17 mouse cellular contexts compared by ENCODE assay signal in the genomic region with DNA sequence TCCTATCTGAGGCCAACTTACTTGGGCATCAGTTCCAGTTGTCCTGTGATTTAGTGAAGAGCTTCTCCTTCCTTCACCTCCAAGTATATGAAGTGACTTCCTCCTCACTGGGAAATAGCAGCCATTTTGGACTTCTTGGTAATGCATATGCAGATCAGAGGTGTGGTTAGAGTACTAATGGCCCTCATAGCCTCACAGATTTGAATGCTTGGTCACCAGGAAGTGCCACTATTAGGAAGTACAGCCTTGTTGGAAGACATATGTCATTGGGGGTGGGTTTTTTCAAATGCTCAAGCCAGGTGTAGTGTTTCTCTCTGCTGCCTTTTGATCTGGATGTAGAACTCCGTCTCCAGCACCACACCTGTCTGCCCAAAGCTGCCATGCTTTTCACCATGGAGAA.
"Had no signal": no experiment of that assay in that cellular context is flagged by ENCODE, and none has a peak within 500 bp of the region (broad histone marks: within the 10 kb centered on the region; RNA-seq: fewer than 3 reads in every experiment).

No protein-coding gene starts in this region.

- H3K4me1 ChIP-seq: neural tube, embryonic 12.5 days; neural tube, embryonic 13.5 days; neural tube, embryonic 15.5 days; stomach, embryonic 15.5 days had no signal

- H3K27me3 ChIP-seq: neural tube, embryonic 12.5 days; neural tube, embryonic 13.5 days; neural tube, embryonic 15.5 days; stomach, embryonic 15.5 days had no signal

- H3K27ac ChIP-seq: neural tube, embryonic 12.5 days; neural tube, embryonic 13.5 days; neural tube, embryonic 15.5 days; stomach, embryonic 15.5 days; stomach, postnatal 0 days had no signal

- H3K9me3 ChIP-seq: neural tube, embryonic 12.5 days; neural tube, embryonic 13.5 days; neural tube, embryonic 15.5 days; stomach, embryonic 15.5 days had no signal

- H3K4me3 ChIP-seq: neural tube, embryonic 12.5 days; neural tube, embryonic 13.5 days; neural tube, embryonic 15.5 days; stomach, embryonic 15.5 days had no signal

- H3K9ac ChIP-seq: neural tube, embryonic 12.5 days; neural tube, embryonic 13.5 days; neural tube, embryonic 15.5 days; stomach, embryonic 15.5 days had no signal

- DNase-seq: retina, postnatal 1 day; right cerebral cortex, adult 18-20 months; right cerebral cortex, postnatal 14 days; right cerebral cortex, postnatal 25 days; right cerebral cortex, postnatal 4 days; spleen, adult 18-20 months; thymus, adult 18-20 months; thymus, adult 2 months; thymus, postnatal 14 days; thymus, postnatal 25 days; thymus, postnatal 36 days; thymus, postnatal 4 days had no signal

- H3K4me2 ChIP-seq: neural tube, embryonic 12.5 days; neural tube, embryonic 13.5 days; neural tube, embryonic 15.5 days; stomach, embryonic 15.5 days had no signal
